Mouse (Mus musculus) lung, postnatal 0 days (tissue): ENCODE data around the gene Dnah3. TPM values are rescaled to one million over a fixed set of nuclear protein-coding genes. Genes with fewer than 3 reads are reported as not detected.

Experiments
- ATAC-seq: fragments of 200-750 bp; cut with Nextera tagmentation; 2 replicates; pipeline ENCODE4 v1.8.0; 2017; ENCODE audit warnings: moderate library complexity
- DNase-seq: peaks from one replicate; pipeline ENCODE4 v3.0.0-alpha.2; 2016; ENCODE audit warnings: low spot score
- H3K27ac ChIP-seq: fragments of 300-500 bp; sonication (generic); 2 replicates; pipeline ENCODE4 v1.5.1; 2014; ENCODE audit warnings: antibody characterized with exemption, mild to moderate bottlenecking, low read length, mixed read lengths
- H3K27me3 ChIP-seq: fragments of 300-500 bp; sonication (generic); replicated peaks from 2 replicates; pipeline ENCODE4 v1.6.1; 2014; ENCODE audit warnings: low read length, mixed read lengths; ENCODE audit not compliant: insufficient read depth
- H3K36me3 ChIP-seq: fragments of 300-500 bp; sonication (generic); 2 replicates; pipeline ENCODE4 v1.6.1; 2014; ENCODE audit warnings: low read length, mixed read lengths; ENCODE audit not compliant: insufficient read depth
- H3K4me1 ChIP-seq: fragments of 300-500 bp; sonication (generic); 2 replicates; pipeline ENCODE4 v1.6.1; 2014; ENCODE audit warnings: antibody characterized with exemption, low read depth, low read length, mixed read lengths; ENCODE audit not compliant: insufficient read depth
- H3K4me2 ChIP-seq: fragments of 300-500 bp; sonication (generic); replicated peaks from 2 replicates; pipeline ENCODE4 v1.6.1; 2014; ENCODE audit warnings: low read depth, mild to moderate bottlenecking, low read length, moderate library complexity, mixed read lengths
- H3K4me3 ChIP-seq: fragments of 300-500 bp; sonication (generic); 2 replicates; pipeline ENCODE4 v1.5.1; 2014; ENCODE audit warnings: low read depth, low read length
- H3K9ac ChIP-seq: fragments of 300-500 bp; sonication (generic); replicated peaks from 2 replicates; pipeline ENCODE4 v1.6.1; 2014; ENCODE audit warnings: low read depth, mild to moderate bottlenecking
- H3K9me3 ChIP-seq: fragments of 300-500 bp; sonication (generic); 2 replicates; pipeline ENCODE4 v1.6.1; 2016; ENCODE audit warnings: low read length, mixed read lengths
- CTCF ChIP-seq: IDR thresholded peaks from 2 replicates; pipeline ENCODE4 v1.5.1; 2016; ENCODE audit warnings: antibody characterized with exemption, mild to moderate bottlenecking
- EP300 ChIP-seq: IDR thresholded peaks from 2 replicates; pipeline ENCODE4 v1.6.1; 2016; ENCODE audit warnings: antibody characterized with exemption, mild to moderate bottlenecking, control low read depth
- WGBS: fragments of 180-500 bp; shearing (Covaris S2); extraction: QIAGEN DNeasy Blood & Tissue Kit; methylation state at CpG from one replicate; pipeline ENCODE4 v1.1.7; 2014; 5-methylcytosine and 5-hydroxymethylcytosine counted together
- polyA plus RNA-seq: library from polyadenylated mRNA; unstranded; fragments of >200 nt; fragmentation: Nextera tagmentation; extraction: Ambion mirVana; gene quantifications from 2 replicates; pipeline ENCODE4 v1.2.1, GENCODE M21; 2015

Gene Dnah3
- polyA plus RNA-seq, 1 experiment from 2014 or later, result 2.9 TPM

- Histone ChIP-seq H3K4me1 (no peaks in the 10 kb centered on the region), H3K9ac (no peak overlapping the region), H3K9me3 (no peaks in the 10 kb centered on the region), H3K27ac (no peak overlapping the region), H3K4me3 (no peak overlapping the region), H3K27me3 (no peaks in the 10 kb centered on the region), H3K4me2 (no peak overlapping the region), H3K36me3 (no peaks in the 10 kb centered on the region)
- TF ChIP-seq EP300 (no peak), CTCF (no peak)
- DNase-seq (no peak), ATAC-seq (no peak)
- WGBS, result 49% methylated on average over 4 of the region's 4 CpGs
Observed at GRCm38 (mm10) chr7:119959091-119959490, 136.0 kb downstream of the Dnah3 start.

GRCm38 (mm10) chr7:119957421-119957820 is 137.7 kb downstream of the Dnah3 start:
- Histone ChIP-seq H3K9ac (no peak overlapping the region), H3K9me3 (no peaks in the 10 kb centered on the region), H3K36me3 (no peaks in the 10 kb centered on the region), H3K4me3 (no peak overlapping the region), H3K27ac (no peak overlapping the region), H3K4me2 (no peak overlapping the region), H3K27me3 (no peaks in the 10 kb centered on the region), H3K4me1 (no peaks in the 10 kb centered on the region)
- ATAC-seq (no peak), DNase-seq (no peak)
- TF ChIP-seq CTCF (no peak), EP300 (no peak)

GRCm38 (mm10) chr7:119954047-119954446 is 141.0 kb downstream of the Dnah3 start:
- no peaks in the 10 kb centered on the region for H3K9me3 ChIP-seq
- H3K27ac ChIP-seq, result no peak overlapping the region
- H3K36me3 ChIP-seq, result no peaks in the 10 kb centered on the region
- H3K27me3 ChIP-seq, result no peaks in the 10 kb centered on the region
- no peak for TF ChIP-seq EP300
- TF ChIP-seq CTCF, result no peak
- 57% methylated on average over 1 of the region's 1 CpGs for WGBS
- DNase-seq (no peak), ATAC-seq (no peak)
- no peak overlapping the region for H3K4me3 ChIP-seq
- H3K4me2 ChIP-seq, result no peak overlapping the region
- H3K4me1 ChIP-seq, result no peaks in the 10 kb centered on the region
- no peak overlapping the region for H3K9ac ChIP-seq

DNA sequence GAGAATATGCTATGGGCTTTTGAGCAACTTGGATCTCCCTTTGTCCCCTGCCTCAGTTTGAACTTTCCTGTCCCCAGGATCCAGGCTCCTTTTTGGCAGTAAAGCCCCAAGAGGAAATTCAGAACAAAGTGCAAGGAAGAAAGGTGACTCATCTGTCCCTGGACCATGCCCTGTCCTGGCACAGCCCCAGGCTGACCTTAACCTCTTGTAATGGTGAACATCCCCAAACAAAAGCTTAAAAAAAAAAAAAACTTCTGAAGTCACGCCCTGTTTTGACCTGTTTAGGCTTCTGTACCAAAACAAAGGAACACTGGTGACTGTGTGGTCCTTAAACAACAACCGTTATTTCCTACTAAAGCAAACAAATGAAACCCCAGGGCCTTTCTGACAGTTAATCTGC is 153.5 kb downstream of the Dnah3 start:
- H3K4me2 ChIP-seq, result no peak overlapping the region
- no peak overlapping the region for H3K4me3 ChIP-seq
- H3K4me1 ChIP-seq, result no peaks in the 10 kb centered on the region
- TF ChIP-seq CTCF, result no peak
- TF ChIP-seq EP300, result peak; percentile 83
- H3K27ac ChIP-seq, result no peak overlapping the region
- no peaks in the 10 kb centered on the region for H3K27me3 ChIP-seq
- DNase-seq (peak; percentile 50), ATAC-seq (peak; percentile 70)
- H3K9me3 ChIP-seq, result no peaks in the 10 kb centered on the region
- 46% methylated on average over 2 of the region's 2 CpGs for WGBS
- H3K36me3 ChIP-seq, result no peaks in the 10 kb centered on the region
- no peak overlapping the region for H3K9ac ChIP-seq

DNA sequence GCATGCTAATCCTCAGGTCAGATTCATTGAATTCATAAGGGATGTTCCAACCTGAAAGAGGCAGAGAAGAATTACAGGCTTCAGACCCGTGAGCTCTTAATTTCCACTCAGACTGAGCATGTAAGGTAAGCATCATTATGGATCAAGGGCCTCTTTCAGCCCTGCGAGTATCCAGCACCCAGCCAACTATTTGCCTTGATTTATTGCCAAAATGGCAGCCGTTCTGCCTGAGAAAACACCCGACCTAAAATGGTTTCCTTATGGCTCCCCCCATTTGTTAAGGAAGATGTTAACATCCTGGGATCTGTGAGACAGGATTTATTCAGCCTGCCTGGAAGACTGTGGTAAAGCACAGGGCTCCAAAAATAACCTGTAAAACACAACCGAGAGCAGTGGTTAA is 158.0 kb downstream of the Dnah3 start:
- H3K4me3 ChIP-seq, result no peak overlapping the region
- WGBS, result 55% methylated on average over 5 of the region's 5 CpGs
- no peaks in the 10 kb centered on the region for H3K9me3 ChIP-seq
- no peaks in the 10 kb centered on the region for H3K27me3 ChIP-seq
- DNase-seq (no peak), ATAC-seq (no peak)
- no peak overlapping the region for H3K9ac ChIP-seq
- H3K27ac ChIP-seq, result no peak overlapping the region
- H3K4me1 ChIP-seq, result no peaks in the 10 kb centered on the region
- H3K4me2 ChIP-seq, result no peak overlapping the region
- TF ChIP-seq EP300 (no peak), CTCF (no peak)
- no peaks in the 10 kb centered on the region for H3K36me3 ChIP-seq

DNA sequence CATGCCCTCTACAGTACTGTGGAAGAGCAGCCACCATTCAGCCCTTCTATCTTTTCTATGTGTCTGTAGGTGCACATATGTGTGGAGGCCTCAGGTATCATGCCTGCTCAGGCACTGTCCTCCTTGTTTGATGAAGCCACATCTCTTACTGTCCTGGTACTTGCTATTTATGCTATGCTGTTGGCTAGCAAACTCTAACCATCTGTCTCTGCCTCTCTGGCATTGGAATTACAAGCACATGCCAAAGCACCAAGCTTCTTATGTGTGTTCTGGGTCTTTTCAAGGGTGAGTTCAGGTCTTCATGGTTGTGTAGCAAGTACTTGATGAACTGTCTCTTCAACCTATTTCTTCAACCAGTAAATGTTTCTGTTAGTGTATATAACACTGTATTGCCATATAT is 158.8 kb downstream of the Dnah3 start:
- no peaks in the 10 kb centered on the region for H3K27me3 ChIP-seq
- TF ChIP-seq CTCF (no peak), EP300 (no peak)
- no peaks in the 10 kb centered on the region for H3K36me3 ChIP-seq
- ATAC-seq (no peak), DNase-seq (no peak)
- no peaks in the 10 kb centered on the region for H3K4me1 ChIP-seq
- H3K4me3 ChIP-seq, result no peak overlapping the region
- H3K4me2 ChIP-seq, result no peak overlapping the region
- no peaks in the 10 kb centered on the region for H3K9me3 ChIP-seq
- no peak overlapping the region for H3K9ac ChIP-seq
- H3K27ac ChIP-seq, result no peak overlapping the region

GRCm38 (mm10) chr7:119928783-119929440 is 166.2 kb downstream of the Dnah3 start:
- WGBS, result 40% methylated on average over 2 of the region's 2 CpGs
- Histone ChIP-seq H3K9me3 (no peaks in the 10 kb centered on the region), H3K27me3 (no peaks in the 10 kb centered on the region), H3K4me2 (no peak overlapping the region), H3K9ac (no peak overlapping the region), H3K27ac (no peak overlapping the region), H3K4me1 (no peaks in the 10 kb centered on the region), H3K36me3 (no peaks in the 10 kb centered on the region), H3K4me3 (no peak overlapping the region)
- ATAC-seq, result no peak
- TF ChIP-seq EP300 (no peak), CTCF (no peak)
- peak; percentile 17 for DNase-seq
